Mouse (Mus musculus): ENCODE results near the gene Cdk13.

GRCm38 (mm10) chr13:17700090-17700715 is 104.7 kb downstream of the Cdk13 start:
- no peak for TF ChIP-seq POLR2A (IDR thresholded peaks at IDR 0.05; ENCODE audit: borderline replicate concordance, insufficient read depth, low read length)
- TF ChIP-seq CTCF (IDR thresholded peaks at IDR 0.05; ENCODE audit: borderline replicate concordance, insufficient read depth, low read depth, low read length), result no peak

Data from cerebellum, adult 2 months (tissue).